Mouse (Mus musculus) frontal cortex, postnatal 25 days (tissue): Measurements from ENCODE around the gene Fancc.

Experiments
- DNase-seq, 2 experiments: peaks; one replicate each; pipeline ENCODE4 v3.0.0; 2022; ENCODE audit warnings: low spot score in 2 of 2

The Fancc gene

GRCm38 (mm10) chr13:63245218-63245617, 251.9 kb downstream of the Fancc start:
- no peak for DNase-seq

GRCm38 (mm10) chr13:63244425-63244824, 252.7 kb downstream of the Fancc start:
- DNase-seq = no peak

GRCm38 (mm10) chr13:63243586-63243985, 253.5 kb downstream of the Fancc start:
- no peak for DNase-seq

- no peak for DNase-seq
These were observed 254.5 kb downstream of the Fancc start for GRCm38 (mm10) chr13:63242401-63243192.

- DNase-seq = no peak
These were observed 255.4 kb downstream of the Fancc start for GRCm38 (mm10) chr13:63241665-63242064.

GRCm38 (mm10) chr13:63240835-63241234, 256.2 kb downstream of the Fancc start:
- no peak for DNase-seq

GRCm38 (mm10) chr13:63239877-63240671, 257.0 kb downstream of the Fancc start:
- peak in 1 of 2 experiments; percentile 67 for DNase-seq

GRCm38 (mm10) chr13:63239301-63239804, 257.7 kb downstream of the Fancc start:
- DNase-seq = no peak

DNA sequence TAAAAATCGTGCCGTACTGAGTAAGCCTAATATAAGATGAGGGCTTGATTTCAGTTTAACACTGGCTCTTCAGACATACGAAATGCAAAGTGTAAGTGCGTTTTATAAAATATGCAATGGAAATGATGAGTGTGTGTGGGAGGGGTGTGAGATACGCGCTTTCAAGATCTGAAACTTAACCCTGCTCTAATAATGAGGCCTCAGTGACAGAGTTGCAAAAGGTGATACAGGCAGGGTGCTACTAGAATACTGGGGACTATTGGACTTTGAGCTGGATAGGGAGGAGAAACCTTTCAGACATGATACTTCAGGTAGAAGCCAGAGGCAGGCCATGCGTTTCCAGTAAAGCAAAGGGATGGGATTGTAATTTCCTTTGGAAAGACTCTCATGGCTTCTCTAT, 259.0 kb downstream of the Fancc start:
- DNase-seq = no peak

DNA sequence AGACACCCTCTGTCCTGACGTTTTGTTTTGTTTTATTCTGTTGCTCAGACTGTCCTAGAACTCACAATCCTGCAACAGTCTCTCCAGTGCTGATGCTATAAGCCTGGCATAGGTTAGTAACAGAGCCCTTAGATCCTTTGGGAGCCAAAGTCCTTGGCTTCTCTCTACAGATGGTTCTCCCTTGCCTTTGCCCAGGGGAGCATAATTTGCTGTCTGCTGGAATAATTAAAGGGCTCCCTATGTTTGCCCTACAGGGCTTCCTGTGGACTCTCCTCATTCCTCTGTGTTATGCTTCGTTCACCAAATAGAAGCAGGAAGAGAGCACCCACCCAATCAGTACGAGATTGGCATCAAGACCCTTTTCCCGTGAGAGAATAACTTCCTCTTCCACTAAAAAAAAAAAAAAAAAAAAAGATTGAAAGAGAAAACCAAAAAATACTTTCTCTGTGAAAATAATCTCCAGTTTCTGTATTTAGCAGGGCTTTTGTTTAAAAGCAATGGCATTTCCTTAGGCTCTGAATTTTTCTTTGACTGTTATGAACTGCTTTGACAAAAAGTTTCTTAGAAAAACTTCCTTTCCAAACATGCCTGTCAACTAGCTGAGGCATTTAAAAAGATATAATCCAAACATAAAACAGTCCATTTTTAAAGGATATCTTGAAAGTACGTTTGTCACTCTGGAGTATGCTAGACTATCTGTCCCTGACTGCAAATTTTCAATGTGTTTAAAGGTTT, 260.8 kb downstream of the Fancc start:
- DNase-seq = no peak

GRCm38 (mm10) chr13:63235551-63235950, 261.5 kb downstream of the Fancc start:
- no peak for DNase-seq
